Mouse (Mus musculus) myocyte (in vitro differentiated cells): ENCODE data around the gene Nid2. TPM values are rescaled to one million over a fixed set of nuclear protein-coding genes. Genes with fewer than 3 reads are reported as not detected.

Source experiments
- H3K27me3 ChIP-seq: one replicate; pipeline ENCODE4 v1.6.1; 2011; ENCODE audit not compliant: control insufficient read depth, insufficient read depth, insufficient read length
- H3K36me3 ChIP-seq: one replicate; pipeline ENCODE4 v1.6.1; 2011; ENCODE audit not compliant: control insufficient read depth, insufficient read depth
- H3K4me2 ChIP-seq: one replicate; pipeline ENCODE4 v1.6.1; 2011; ENCODE audit warnings: low read depth, control low read depth
- H3K4me3 ChIP-seq: one replicate; pipeline ENCODE4 v1.5.1; 2011; ENCODE audit warnings: mild to moderate bottlenecking, control low read depth, moderate library complexity
- H3K79me2 ChIP-seq: one replicate; pipeline ENCODE4 v1.6.1; 2011; ENCODE audit not compliant: control insufficient read depth, insufficient read depth
- H3ac ChIP-seq: one replicate; pipeline ENCODE4 v1.6.1; 2011; ENCODE audit not compliant: control insufficient read depth, insufficient read length
- CEBPB ChIP-seq: IDR thresholded peaks from 2 replicates; pipeline ENCODE4 v1.6.1; 2011; ENCODE audit warnings: mild to moderate bottlenecking, moderate library complexity; ENCODE audit not compliant: poor library complexity, insufficient read depth, severe bottlenecking
- E2F4 ChIP-seq: IDR thresholded peaks from one replicate; pipeline ENCODE4 v1.6.1; 2011; ENCODE audit warnings: mild to moderate bottlenecking, control low read depth, moderate library complexity; ENCODE audit not compliant: insufficient read depth
- MAX ChIP-seq: IDR thresholded peaks from one replicate; pipeline ENCODE4 v1.6.1; 2011; ENCODE audit warnings: low read depth, mild to moderate bottlenecking, control low read depth
- MYOD1 ChIP-seq, 3 experiments: IDR thresholded peaks; one replicate each; pipeline ENCODE4 v1.6.1; 2011; ENCODE audit warnings: control low read depth in 2 of 3, low read depth in 2 of 3, mild to moderate bottlenecking in 2 of 3, moderate library complexity in 1 of 3; ENCODE audit not compliant: insufficient read length in 2 of 3, control insufficient read depth in 1 of 3
- MYOG ChIP-seq, 3 experiments: IDR thresholded peaks; one replicate each; pipeline ENCODE4 v1.6.1; 2011; ENCODE audit warnings: control low read depth in 2 of 3, low read depth in 2 of 3, mild to moderate bottlenecking in 2 of 3; ENCODE audit not compliant: insufficient read length in 2 of 3, control insufficient read depth in 1 of 3, insufficient read depth in 1 of 3
- POLR2A ChIP-seq: IDR thresholded peaks from one replicate; pipeline ENCODE4 v1.6.1; 2011; ENCODE audit warnings: low read depth, mild to moderate bottlenecking, control low read depth, moderate library complexity; ENCODE audit not compliant: insufficient read length
- POLR2AphosphoS2 ChIP-seq: IDR thresholded peaks from one replicate; pipeline ENCODE4 v1.6.1; 2011; ENCODE audit warnings: low read depth, control low read depth; ENCODE audit not compliant: insufficient read length
- REST ChIP-seq: IDR thresholded peaks from one replicate; pipeline ENCODE4 v1.6.1; 2011; ENCODE audit warnings: mild to moderate bottlenecking, control low read depth, moderate library complexity; ENCODE audit not compliant: insufficient read depth, insufficient read length
- SRF ChIP-seq: IDR thresholded peaks from one replicate; pipeline ENCODE4 v1.6.1; 2011; ENCODE audit warnings: low read depth; ENCODE audit not compliant: control insufficient read depth, insufficient read length
- TCF12 ChIP-seq: IDR thresholded peaks from one replicate; pipeline ENCODE4 v1.6.1; 2011; ENCODE audit warnings: mild to moderate bottlenecking, control low read depth; ENCODE audit not compliant: poor library complexity, insufficient read depth, severe bottlenecking
- TCF3 ChIP-seq: IDR thresholded peaks from one replicate; pipeline ENCODE4 v1.6.1; 2011; ENCODE audit warnings: low read depth, control low read depth; ENCODE audit not compliant: insufficient read length
- USF1 ChIP-seq: IDR thresholded peaks from one replicate; pipeline ENCODE4 v1.6.1; 2011; ENCODE audit warnings: low read depth, mild to moderate bottlenecking, control low read depth, moderate library complexity
- polyA plus RNA-seq: library from polyadenylated mRNA; unstranded; fragments of >200 nt; fragmentation: generic; extraction: Trizol; gene quantifications from one replicate; pipeline ENCODE4 v1.2.1, GENCODE M21; 2012; ENCODE audit warnings: missing spikeins

The Nid2 gene
- polyA plus RNA-seq, 1 experiment, result 52.6 TPM

DNA sequence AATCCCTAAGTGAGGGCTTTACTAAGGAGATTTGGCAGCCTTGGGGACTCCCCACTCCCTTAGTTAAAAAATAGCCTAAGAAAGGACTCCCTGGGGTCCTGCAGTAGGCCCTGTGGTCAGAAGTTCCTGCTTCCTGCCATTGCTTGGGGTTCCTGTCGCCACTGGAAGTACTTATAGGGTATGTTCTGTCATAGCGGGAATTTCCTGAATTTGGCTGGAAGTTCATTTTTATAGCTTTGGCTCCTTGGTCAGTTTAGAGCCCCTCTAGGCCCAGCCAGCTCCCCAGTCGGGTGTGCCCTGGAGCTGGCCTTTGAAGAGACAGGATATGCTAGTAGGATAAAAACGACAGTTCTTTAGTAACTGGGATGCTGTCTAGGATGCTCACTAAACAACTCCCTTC lies 43.8 kb downstream of the Nid2 start:
- Histone ChIP-seq H3K4me3 (no peak overlapping the region), H3K79me2 (no peaks in the 10 kb centered on the region), H3K4me2 (no peak overlapping the region), H3K27me3 (no peaks in the 10 kb centered on the region), H3ac (no peak overlapping the region), H3K36me3 (peaks cover 12% of the 10 kb centered on the region)
- TF ChIP-seq SRF (no peak), MAX (no peak), TCF12 (no peak), MYOD1 (IDR thresholded peaks at IDR 0.05; ENCODE audit: control insufficient read depth in 1 of 3, insufficient read length in 2 of 3, low read depth in 2 of 3) (no peak), MYOG (IDR thresholded peaks at IDR 0.05; ENCODE audit: control insufficient read depth in 1 of 3, insufficient read depth in 1 of 3, insufficient read length in 2 of 3, low read depth in 2 of 3) (no peak), TCF3 (no peak), POLR2AphosphoS2 (no peak), USF1 (no peak), E2F4 (no peak), REST (no peak), POLR2A (no peak), CEBPB (no peak)

DNA sequence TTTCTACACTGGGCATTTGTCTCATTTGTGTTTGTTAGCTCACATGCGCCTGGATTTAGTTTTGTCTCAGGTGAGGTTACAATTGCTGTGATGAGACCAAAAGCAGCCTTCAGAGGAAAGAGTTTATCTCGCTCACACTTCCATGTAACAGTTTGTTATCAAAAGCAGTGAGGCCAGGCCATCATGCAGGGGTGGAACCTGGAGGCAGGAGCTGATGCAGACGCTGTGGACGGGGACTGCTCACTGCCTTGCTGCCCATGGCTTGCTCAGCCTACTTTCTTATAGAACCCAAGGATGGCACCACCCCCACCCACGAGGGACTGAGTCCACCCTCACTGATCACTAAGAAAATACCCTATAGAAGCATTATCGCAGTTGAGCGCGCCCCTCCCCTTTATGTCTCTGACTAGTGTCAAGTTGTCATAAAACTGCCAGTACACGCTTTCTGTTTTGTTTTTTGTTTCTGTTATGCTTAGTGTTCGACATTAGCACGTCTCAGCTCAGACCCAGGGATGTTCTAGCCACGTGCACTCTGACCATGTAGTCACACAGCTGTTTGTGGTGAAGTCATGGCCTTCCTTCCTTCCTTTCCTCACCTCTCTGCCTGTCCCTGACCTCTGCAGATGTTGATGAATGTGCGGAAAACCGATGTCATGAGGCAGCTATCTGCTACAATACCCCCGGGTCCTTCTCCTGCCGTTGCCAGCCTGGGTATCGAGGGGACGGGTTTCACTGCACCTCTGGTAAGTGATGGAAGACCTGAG lies 45.7 kb downstream of the Nid2 start:
- H3K79me2 ChIP-seq, result no peaks in the 10 kb centered on the region
- no peak overlapping the region for H3K4me3 ChIP-seq
- TF ChIP-seq E2F4 (no peak), MYOG (IDR thresholded peaks at IDR 0.05; ENCODE audit: control insufficient read depth in 1 of 3, insufficient read depth in 1 of 3, insufficient read length in 2 of 3, low read depth in 2 of 3) (no peak), USF1 (no peak), POLR2AphosphoS2 (no peak), SRF (no peak), CEBPB (no peak), MAX (no peak), TCF3 (no peak), REST (no peak), TCF12 (no peak), MYOD1 (IDR thresholded peaks at IDR 0.05; ENCODE audit: control insufficient read depth in 1 of 3, insufficient read length in 2 of 3, low read depth in 2 of 3) (no peak), POLR2A (no peak)
- H3K36me3 ChIP-seq, result peaks cover 12% of the 10 kb centered on the region
- H3ac ChIP-seq, result no peak overlapping the region
- no peaks in the 10 kb centered on the region for H3K27me3 ChIP-seq
- no peak overlapping the region for H3K4me2 ChIP-seq

DNA sequence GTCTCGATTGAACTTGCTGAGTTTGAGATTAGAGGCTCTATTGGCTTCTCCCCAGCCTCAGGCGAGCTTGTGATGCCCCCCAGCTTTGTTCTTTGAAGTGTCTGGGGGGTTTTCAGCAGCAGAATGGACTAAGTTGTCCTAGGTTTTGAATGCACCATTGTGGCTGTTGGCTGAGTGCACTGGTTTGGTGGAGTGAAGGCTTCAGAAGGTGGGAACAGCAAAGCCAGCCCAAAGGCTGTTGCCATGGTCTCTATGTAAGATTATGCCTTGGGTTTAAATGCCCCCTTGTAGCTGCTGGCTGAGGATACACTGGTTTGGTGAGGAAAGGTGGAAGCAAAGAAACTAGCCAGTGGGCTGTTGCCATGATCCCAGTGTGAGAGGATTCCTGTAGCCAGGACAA lies 49.4 kb downstream of the Nid2 start:
- H3K36me3 ChIP-seq, result peaks cover 12% of the 10 kb centered on the region
- H3K4me2 ChIP-seq, result no peak overlapping the region
- H3ac ChIP-seq, result no peak overlapping the region
- TF ChIP-seq REST (no peak), E2F4 (no peak), TCF12 (no peak), MYOD1 (IDR thresholded peaks at IDR 0.05; ENCODE audit: control insufficient read depth in 1 of 3, insufficient read length in 2 of 3, low read depth in 2 of 3) (no peak), USF1 (no peak), MAX (no peak), POLR2AphosphoS2 (no peak), TCF3 (no peak), CEBPB (no peak)
- no peak overlapping the region for H3K4me3 ChIP-seq
- H3K27me3 ChIP-seq, result no peaks in the 10 kb centered on the region
- no peaks in the 10 kb centered on the region for H3K79me2 ChIP-seq

DNA sequence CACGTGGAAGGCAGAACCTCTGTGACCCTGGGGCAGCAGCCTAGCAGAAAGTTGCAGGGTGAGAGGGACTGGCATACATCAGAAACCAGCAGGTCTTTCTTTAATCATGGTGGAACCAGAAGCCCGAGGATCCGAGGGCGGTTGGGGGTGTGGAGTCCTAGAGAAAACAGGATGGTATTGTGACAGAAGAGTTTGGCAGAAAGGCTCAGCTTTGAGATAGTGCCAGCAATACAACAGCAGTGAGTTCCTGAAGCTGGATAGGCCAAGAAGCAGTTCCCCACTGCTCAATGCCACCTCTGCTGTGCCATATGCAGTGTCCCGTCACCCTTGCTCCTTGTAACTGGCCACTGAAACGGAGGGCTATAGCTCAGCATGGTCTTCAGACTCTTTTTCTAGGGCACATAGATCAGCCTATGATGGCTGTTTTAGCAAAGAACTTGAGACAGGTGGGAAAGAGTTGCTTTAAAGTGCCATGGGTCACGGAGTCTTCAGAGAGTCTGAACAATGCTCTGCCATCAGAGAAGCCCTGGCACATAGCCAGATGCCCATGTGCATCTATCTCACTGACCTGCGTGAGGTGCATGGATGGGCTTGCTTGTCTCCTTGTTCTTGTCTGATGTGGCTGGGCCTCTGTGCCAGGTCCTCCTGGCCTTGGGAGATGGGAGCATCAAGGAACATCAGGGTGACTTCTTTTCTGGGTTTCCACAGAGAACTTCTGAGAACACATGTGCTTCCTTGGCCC lies 50.6 kb downstream of the Nid2 start:
- Histone ChIP-seq H3ac (no peak overlapping the region), H3K36me3 (peaks cover 6% of the 10 kb centered on the region)

DNA sequence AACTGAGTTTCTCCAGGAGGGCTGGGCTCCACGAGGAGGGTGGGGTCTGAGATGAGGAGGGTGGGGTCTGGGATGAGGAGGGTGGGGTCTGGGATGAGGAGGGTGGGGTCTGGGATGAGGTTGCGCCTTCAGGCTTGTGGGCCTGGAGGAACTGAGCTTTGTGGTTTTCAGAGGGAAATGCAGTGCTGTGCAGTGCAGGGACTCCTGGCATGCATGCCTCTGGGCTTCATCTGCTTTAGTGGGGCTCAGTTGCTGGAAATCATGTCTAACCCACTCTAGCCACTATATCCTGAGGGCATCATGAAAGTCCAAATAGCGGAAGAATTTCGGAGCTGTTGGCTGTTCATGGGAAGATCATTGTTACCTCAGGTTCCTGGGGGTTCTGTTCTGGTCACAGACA lies 52.2 kb downstream of the Nid2 start:
- H3K4me2 ChIP-seq, result peak overlapping the region; percentile 3
- no peaks in the 10 kb centered on the region for H3K27me3 ChIP-seq
- no peak for TF ChIP-seq MYOD1 (IDR thresholded peaks at IDR 0.05; ENCODE audit: control insufficient read depth in 1 of 3, insufficient read length in 2 of 3, low read depth in 2 of 3)
- no peak for TF ChIP-seq TCF12
- no peak for TF ChIP-seq CEBPB
- no peak overlapping the region for H3ac ChIP-seq
- H3K4me3 ChIP-seq, result no peak overlapping the region
- H3K36me3 ChIP-seq, result no peaks in the 10 kb centered on the region
- no peaks in the 10 kb centered on the region for H3K79me2 ChIP-seq

More for the DNA sequence above, 50.6 kb downstream of the Nid2 start:
- Histone ChIP-seq H3K4me3 (no peak overlapping the region), H3K79me2 (no peaks in the 10 kb centered on the region), H3K27me3 (no peaks in the 10 kb centered on the region), H3K4me2 (no peak overlapping the region)
- TF ChIP-seq POLR2A, result no peak
